Mouse (Mus musculus) G1E (cell line): Measurements from ENCODE around the gene Lrrc46. TPM values are rescaled to one million over a fixed set of nuclear protein-coding genes. Genes with fewer than 3 reads are reported as not detected.

ENCODE experiments used
- ATAC-seq: 2 replicates; pipeline ENCODE4 v1.8.0; 2016; ENCODE audit warnings: mild to moderate bottlenecking; ENCODE audit not compliant: insufficient number of reproducible peaks, poor library complexity, low FRiP score, severe bottlenecking; ENCODE audit errors: extremely low read depth
- DNase-seq: peaks from one replicate; pipeline ENCODE4 v3.0.0; 2012; ENCODE audit warnings: low spot score
- H3K27me3 ChIP-seq: 2 replicates; pipeline ENCODE4 v1.6.1; 2012; ENCODE audit warnings: mild to moderate bottlenecking, low read length, inconsistent platforms; ENCODE audit not compliant: insufficient read depth
- H3K36me3 ChIP-seq: replicated peaks from 2 replicates; pipeline ENCODE3; 2012; ENCODE audit warnings: mild to moderate bottlenecking, inconsistent platforms
- H3K4me1 ChIP-seq: 2 replicates; pipeline ENCODE4 v1.6.1; 2012; ENCODE audit warnings: low read depth, low read length, inconsistent platforms, mixed read lengths; ENCODE audit not compliant: insufficient read depth
- H3K4me3 ChIP-seq: 2 replicates; pipeline ENCODE4 v1.5.1; 2012; ENCODE audit warnings: low read depth, mild to moderate bottlenecking, inconsistent platforms, low read length, moderate library complexity, mixed read lengths
- H3K9me3 ChIP-seq: replicated peaks from 2 replicates; pipeline ENCODE4 v1.6.1; 2012; ENCODE audit warnings: inconsistent platforms
- CTCF ChIP-seq: IDR thresholded peaks from 2 replicates; pipeline ENCODE4 v1.5.1; 2012; ENCODE audit warnings: low read depth, low read length, inconsistent platforms, mixed read lengths
- GATA1 ChIP-seq: IDR thresholded peaks from 2 replicates; pipeline ENCODE4 v1.6.1; 2012; ENCODE audit warnings: borderline replicate concordance, low read length, inconsistent platforms, mixed read lengths
- GATA2 ChIP-seq: IDR thresholded peaks from 2 replicates; pipeline ENCODE4 v1.6.1; 2012; ENCODE audit warnings: low read depth, low read length, inconsistent platforms, borderline replicate concordance
- POLR2AphosphoS5 ChIP-seq: IDR thresholded peaks from 2 replicates; pipeline ENCODE4 v1.6.1; 2012; ENCODE audit warnings: low read depth, low read length, inconsistent platforms; ENCODE audit not compliant: insufficient replicate concordance
- TAL1 ChIP-seq: conservative IDR thresholded peaks from 2 replicates; pipeline ENCODE4 v1.6.1; 2012; ENCODE audit warnings: low read depth, low read length, inconsistent platforms, mixed read lengths
- polyA plus RNA-seq: library from polyadenylated mRNA; stranded (reverse); fragments of >175 nt; gene quantifications from 2 replicates; pipeline ENCODE4 v1.2.3, GENCODE M21; 2012
- total RNA-seq, 2 experiments: library from RNA; stranded (forward) in 1 of 2; stranded (reverse) in 1 of 2; fragments of 200-1000 nt in 1 of 2; fragments of >200 nt in 1 of 2; fragmentation: Nextera tagmentation in 1 of 2; gene quantifications; 2 replicates each; pipeline ENCODE4 v1.2.3; 2014 to 2017

Gene Lrrc46
- total and polyA plus RNA-seq, 3 experiments, result 0.20 to 0.60 (median 0.44) TPM

GRCm38 (mm10) chr11:96997380-96997956 lies 43.7 kb downstream of the Lrrc46 start:
- ATAC-seq (no peak), DNase-seq (no peak)
- H3K4me3 ChIP-seq, result no peak overlapping the region
- peaks cover 91% of the 10 kb centered on the region for H3K27me3 ChIP-seq
- no peaks in the 10 kb centered on the region for H3K9me3 ChIP-seq
- TF ChIP-seq POLR2AphosphoS5, result no peak
- TF ChIP-seq GATA1, result no peak
- TF ChIP-seq TAL1, result no peak
- no peak for TF ChIP-seq GATA2
- no peak for TF ChIP-seq CTCF
- no peaks in the 10 kb centered on the region for H3K36me3 ChIP-seq
- H3K4me1 ChIP-seq, result peaks cover 18% of the 10 kb centered on the region

- peaks cover 91% of the 10 kb centered on the region for H3K27me3 ChIP-seq
- no peaks in the 10 kb centered on the region for H3K36me3 ChIP-seq
- no peaks in the 10 kb centered on the region for H3K9me3 ChIP-seq
- ATAC-seq (no peak), DNase-seq (no peak)
- H3K4me1 ChIP-seq, result peaks cover 14% of the 10 kb centered on the region
- no peak overlapping the region for H3K4me3 ChIP-seq
- TF ChIP-seq GATA1, result no peak
- no peak for TF ChIP-seq POLR2AphosphoS5
- no peak for TF ChIP-seq TAL1
- TF ChIP-seq GATA2, result no peak
- TF ChIP-seq CTCF, result no peak
Observed at GRCm38 (mm10) chr11:96996773-96997379, 44.3 kb downstream of the Lrrc46 start.

DNA sequence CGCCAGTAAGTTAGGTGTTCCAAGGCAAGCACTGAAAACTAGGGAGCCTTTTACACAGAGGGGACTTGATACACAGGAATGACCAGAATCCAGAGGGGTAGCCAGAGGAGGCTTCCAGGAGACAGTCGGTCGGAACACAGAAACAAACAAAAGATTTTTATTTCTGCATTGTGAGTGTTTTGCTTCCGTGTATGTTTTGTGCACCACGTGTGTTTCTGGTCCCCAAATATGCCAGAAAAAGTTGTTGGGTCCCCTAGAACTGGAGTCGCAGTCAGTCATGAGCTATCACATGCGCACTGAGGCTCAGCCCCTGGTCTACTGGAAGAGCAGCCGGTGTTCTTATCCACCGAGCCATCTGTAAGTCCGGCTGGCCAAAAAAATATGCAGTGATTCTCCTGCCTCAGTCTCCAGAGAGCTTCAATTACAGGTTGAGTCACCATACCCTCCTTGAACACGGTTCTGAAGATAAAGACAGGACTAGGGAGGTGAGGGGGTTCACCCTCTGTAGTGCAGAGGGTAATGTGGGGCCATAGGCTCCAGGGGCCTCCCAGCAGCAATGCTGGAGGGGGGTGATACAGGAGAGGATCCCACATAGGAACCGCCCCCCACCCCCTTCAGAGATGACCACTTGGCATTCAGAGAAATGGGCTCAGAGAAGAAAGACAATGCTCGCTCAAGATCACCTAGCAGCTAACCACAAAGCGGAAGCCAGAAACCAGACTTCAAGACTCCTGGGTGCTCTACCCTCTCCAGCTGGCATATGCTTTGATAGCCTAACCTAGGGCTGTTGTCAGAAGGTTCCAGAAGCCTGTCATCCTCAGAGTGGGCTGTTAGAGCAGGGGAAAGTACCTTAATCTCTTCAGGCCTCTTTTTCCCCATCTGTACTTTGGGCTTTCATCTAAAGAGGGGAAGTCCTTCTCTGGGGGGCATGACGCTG lies 45.1 kb downstream of the Lrrc46 start:
- DNase-seq (no peak), ATAC-seq (no peak)
- Histone ChIP-seq H3K4me1 (peaks cover 12% of the 10 kb centered on the region), H3K27me3 (peaks cover 92% of the 10 kb centered on the region), H3K4me3 (no peak overlapping the region), H3K9me3 (no peaks in the 10 kb centered on the region), H3K36me3 (no peaks in the 10 kb centered on the region)
- TF ChIP-seq CTCF (no peak), TAL1 (no peak), GATA2 (no peak), POLR2AphosphoS5 (no peak), GATA1 (no peak)

DNA sequence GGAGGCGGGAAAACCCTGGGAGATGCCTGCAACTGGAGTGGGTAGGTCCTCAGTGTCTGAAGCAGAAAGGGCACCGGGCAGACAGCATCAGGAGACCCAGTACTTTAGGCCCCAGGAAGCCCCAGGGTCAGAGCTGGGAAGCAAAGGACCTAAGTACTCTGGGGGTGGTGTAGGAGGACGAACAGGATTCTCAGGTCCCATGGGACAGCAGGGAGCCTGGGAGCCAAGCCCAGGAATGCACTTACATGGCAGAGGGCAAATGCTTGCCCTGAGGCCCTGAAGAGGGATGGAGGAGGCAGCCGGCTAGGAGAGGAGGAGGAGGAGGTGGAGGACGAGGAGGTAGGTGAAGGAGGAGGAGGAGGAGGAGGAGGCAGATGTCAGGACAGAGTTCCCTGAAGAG lies 46.2 kb downstream of the Lrrc46 start:
- H3K27me3 ChIP-seq, result peaks cover 93% of the 10 kb centered on the region
- ATAC-seq (no peak), DNase-seq (no peak)
- no peak overlapping the region for H3K4me3 ChIP-seq
- TF ChIP-seq POLR2AphosphoS5 (no peak), TAL1 (no peak), CTCF (no peak), GATA2 (no peak), GATA1 (no peak)
- H3K9me3 ChIP-seq, result no peaks in the 10 kb centered on the region
- H3K4me1 ChIP-seq, result peaks cover 12% of the 10 kb centered on the region
- H3K36me3 ChIP-seq, result no peaks in the 10 kb centered on the region

- Histone ChIP-seq H3K27me3 (peaks cover 89% of the 10 kb centered on the region), H3K4me3 (no peak overlapping the region), H3K9me3 (no peaks in the 10 kb centered on the region), H3K36me3 (no peaks in the 10 kb centered on the region), H3K4me1 (peaks cover 13% of the 10 kb centered on the region)
- TF ChIP-seq POLR2AphosphoS5 (no peak), CTCF (no peak)
- DNase-seq (no peak), ATAC-seq (no peak)
Observed at GRCm38 (mm10) chr11:96992722-96993311, 48.4 kb downstream of the Lrrc46 start.

DNA sequence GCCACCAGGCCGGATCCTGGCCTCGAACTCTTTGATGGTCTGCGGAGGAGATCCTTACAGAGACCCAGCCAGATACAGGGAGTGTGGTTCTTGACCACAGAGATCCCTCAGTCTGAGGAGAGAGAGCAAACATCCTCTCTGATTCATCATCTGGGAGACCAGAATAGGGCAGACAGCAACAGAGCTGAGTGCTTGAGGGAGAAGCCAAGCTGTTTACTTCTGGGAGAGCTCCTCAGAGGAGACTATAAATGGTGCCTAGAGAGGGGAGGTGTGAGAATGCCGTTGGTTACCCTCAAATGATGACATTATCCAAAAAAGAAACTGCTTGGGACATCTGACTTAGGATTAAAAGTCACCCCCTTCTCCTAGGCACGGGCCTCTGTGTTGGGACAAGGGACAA lies 49.7 kb downstream of the Lrrc46 start:
- Histone ChIP-seq H3K4me1 (peaks cover 11% of the 10 kb centered on the region), H3K9me3 (no peaks in the 10 kb centered on the region), H3K27me3 (peaks cover 88% of the 10 kb centered on the region), H3K4me3 (no peak overlapping the region), H3K36me3 (no peaks in the 10 kb centered on the region)
- TF ChIP-seq POLR2AphosphoS5, result no peak
- no peak for TF ChIP-seq GATA1
- no peak for TF ChIP-seq CTCF
- TF ChIP-seq TAL1, result no peak
- TF ChIP-seq GATA2, result no peak
- no peak for ATAC-seq
- DNase-seq, result no peak
